Mouse (Mus musculus): ENCODE data around the gene Hoxb9.

The Hoxb9 gene

DNA sequence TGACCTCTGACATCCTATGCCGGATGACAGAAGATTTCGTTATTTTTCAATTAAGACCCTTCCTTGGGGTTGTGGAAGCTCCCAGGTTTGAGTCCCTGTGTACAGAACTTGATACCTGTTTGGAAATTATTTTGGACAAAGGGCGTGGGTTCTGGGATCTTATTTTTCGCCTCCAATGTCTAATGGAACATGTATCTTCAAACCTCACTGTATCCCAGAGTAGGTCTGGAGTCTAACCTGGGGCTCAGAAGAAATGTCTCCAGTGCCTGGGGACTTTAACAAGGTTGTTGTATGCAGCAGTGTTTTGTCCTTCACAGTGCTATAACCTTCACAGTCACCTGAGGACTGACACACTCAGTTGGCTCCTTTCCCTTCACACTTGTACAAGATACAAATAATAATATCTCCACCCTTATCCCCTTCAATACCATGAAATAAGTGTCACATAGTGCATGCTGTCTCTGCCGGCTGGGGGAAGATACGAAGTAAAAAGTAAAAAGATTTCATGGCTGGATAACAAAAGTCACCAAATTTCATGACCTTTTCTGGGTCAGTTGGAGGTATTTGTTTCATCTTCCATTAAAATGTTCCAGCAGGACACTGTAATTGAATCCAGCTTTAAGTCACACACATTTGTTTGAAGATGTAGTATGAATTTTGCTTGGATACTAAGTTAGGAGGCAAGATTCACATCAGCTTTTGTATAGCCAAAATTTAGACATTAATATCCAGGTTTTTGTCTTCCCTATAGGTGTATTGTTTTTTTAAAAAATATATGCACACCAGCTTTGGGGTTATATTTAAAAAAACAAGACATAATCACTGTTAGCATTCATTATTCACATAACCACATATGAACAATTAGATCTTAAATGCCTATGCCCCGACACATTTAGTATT is 4.0 kb upstream of the Hoxb9 start:
- no peak for DNase-seq (ENCODE audit: low read depth)

DNA sequence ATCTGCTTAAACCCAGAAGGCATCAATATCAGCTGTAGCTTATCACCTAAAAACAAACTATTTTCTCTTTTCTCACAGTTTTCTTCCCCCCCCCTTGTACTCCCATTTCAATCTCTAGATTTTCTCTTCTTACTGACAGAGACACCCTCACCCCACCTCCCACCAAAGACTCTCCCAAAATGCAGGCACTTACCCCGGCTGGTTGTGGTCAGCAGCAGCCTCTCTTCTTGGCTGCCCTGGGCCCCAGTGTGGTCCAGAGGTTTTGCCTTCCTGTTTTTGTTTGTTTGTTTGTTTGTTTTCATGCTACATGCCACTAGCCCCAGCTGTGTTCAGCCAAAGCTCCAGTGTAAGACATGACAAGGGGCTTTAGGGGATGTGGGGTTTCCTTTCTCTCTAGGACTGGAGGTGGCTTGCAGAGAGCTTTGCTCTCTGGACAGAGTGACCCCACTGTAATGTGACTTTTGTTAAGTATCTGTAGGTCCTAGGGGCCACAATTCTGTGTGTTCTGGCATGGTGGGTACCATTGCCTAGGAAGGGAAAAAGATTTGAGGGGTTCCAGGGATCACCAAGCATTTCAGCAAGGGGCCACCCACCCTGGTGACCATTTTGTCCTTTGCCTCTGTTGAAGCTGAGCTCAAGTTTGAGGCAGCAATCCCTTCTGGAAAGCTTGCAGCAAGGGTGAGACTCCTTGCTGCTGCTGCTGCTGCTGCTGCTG is 3.1 kb upstream of the Hoxb9 start:
- DNase-seq (ENCODE audit: low read depth) = no peak

DNA sequence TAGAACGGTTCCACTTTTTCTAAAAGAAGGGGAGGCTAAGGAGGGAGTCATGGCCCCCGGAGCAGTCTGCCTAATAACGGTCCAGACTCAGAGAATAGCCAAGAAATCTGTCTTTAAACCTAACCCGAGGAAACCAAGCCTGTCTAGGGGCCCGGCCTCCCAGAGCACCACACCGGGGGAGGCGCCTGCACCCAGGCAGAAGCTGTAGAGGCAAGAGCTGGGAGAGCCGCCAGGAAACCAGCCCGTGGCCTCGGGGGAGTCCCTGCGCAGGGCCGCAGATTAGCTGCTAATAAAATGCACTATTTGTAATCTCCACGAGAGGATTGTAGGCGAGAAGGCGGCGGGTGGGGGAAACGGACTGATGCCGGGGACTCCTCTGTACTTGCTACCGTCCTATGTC is 1.4 kb upstream of the Hoxb9 start:
- no peak for DNase-seq (ENCODE audit: low read depth)

DNA sequence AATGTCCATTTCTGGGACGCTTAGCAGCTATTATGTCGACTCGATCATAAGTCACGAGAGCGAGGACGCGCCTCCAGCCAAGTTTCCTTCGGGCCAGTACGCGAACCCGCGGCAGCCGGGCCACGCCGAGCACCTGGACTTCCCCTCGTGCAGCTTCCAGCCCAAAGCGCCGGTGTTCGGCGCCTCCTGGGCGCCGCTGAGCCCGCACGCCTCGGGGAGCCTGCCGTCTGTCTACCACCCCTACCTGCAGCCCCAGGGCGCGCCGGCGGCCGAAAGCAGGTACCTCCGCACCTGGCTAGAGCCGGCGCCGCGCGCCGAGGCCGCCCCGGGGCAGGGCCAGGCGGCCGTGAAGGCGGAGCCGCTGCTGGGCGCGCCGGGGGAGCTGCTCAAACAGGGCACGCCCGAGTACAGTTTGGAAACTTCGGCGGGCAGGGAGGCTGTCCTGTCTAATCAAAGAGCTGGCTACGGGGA is 319 bp downstream of the Hoxb9 start:
- no peak for DNase-seq (ENCODE audit: low read depth)

DNA sequence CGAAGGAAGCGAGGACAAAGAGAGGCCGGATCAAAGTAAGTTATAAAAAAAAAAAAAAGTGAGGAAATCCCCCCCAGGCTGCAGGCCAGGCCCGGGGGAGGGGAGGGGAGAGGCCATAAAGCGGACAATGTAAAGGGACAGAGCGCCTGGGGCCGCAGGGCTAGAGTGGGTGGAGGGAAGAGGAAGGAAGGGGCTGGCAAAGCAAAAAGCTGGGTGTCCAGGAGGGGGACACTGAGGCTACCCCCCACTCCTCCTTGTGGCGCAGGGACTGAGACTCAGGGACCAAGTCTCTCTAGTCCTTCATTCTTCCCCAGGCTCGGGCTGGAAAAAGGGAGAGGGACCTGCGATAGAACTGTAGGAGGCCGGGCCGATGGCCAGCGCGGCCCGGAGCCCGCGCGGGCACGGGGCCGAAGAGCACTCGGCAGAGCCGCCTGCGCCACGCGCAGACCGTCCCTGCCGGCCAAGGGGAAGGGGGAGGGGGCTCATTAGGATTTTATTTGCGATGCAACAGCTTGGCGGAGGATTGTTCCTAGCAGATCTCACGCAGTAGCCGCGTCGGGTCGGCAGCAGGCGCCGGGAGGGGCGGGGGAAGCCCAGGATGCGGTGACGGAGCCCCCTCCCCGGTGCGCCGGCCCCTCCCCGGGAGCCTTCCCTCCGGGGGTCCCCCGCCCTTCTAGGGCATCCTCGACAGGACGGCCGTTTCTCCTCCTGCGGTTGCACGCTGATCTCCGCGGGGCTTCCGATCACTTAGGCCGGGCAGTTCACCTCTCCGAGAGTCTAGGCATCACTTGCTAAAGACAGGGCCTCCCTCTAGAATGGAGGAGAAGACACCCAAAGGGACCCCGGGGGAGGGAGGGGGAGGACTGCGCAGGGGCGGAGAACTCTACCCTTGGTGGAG is 1.0 kb downstream of the Hoxb9 start:
- no peak for DNase-seq (ENCODE audit: low read depth)

DNA sequence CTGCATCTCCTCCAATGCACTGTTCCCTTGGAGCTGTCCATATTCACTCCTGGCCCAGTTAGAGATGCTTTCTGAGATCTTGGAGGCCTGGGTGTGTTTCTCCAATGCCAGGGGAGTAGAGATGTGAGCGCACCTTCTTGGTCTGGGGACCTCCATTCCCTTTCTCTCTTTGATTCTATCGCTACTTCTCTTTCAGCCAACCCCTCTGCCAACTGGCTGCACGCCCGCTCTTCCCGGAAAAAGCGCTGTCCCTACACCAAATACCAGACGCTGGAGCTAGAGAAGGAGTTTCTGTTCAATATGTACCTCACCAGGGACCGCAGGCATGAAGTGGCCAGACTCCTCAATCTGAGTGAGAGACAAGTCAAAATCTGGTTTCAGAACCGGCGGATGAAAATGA is 3.2 kb downstream of the Hoxb9 start:
- no peak for DNase-seq (ENCODE audit: low read depth)

DNA sequence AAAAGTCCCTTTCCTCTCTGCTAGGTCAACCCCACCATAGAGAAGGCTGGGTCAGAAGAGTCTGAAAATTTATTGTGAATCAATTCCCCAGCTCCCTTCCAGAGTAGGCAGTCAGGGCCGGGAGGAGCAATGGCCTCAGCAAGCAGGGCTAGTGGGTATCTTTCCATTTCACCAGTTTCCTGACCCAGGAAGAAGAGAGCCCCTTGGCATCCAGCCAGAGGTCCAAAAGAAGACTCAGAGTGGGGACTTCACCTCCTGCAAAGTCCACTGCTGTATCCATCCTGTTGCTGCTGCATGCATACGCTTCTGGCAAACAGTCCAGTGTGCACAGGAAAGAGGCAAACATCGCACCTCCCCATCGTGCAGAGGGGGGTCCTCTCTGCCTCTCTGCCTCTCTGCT is 4.6 kb downstream of the Hoxb9 start:
- no peak for DNase-seq (ENCODE audit: low read depth)

DNA sequence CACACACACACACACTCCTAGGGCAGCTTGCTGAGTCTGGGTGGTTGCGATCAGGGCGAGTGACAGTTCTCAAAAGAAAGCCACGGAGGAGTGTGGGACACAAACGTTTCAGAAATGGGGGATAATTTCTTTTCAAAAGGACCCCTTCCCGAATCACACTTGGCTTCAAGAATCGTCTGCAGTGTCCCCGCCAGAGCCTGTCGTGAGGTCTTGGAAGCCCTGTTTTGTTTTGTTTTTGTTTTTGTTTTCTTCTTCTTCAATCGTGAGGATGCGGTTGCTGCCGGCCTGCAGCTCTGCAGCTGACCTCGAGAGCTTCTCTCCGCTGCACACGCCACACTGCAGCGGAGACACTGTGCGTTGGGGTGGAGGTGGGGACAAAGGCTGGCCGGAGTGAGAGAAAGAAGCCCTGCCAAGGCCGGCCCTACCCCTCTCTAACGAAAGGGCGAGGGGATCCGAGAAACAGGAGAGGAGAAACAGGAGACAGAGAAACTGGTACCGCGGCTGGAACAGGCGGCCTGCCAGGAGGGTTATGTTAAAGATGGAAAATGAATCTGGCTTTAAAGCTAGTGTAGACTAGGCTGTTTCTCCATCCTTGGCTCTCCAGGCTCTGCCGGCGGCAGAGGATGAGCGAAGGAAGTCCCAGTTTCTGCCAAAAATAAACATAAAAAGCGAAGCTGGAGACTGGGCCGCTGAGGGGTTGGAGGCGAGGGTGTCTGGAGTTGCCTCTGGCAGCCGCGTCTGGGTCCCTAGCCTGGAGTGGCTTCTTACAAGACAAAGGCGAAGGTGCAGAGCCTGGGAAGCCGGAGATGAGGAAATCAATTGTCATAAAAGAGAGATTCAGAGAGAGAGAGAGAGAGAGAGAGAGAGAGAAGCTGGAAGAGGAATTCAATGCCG is 6.1 kb downstream of the Hoxb9 start:
- DNase-seq (ENCODE audit: low read depth) = no peak

DNA sequence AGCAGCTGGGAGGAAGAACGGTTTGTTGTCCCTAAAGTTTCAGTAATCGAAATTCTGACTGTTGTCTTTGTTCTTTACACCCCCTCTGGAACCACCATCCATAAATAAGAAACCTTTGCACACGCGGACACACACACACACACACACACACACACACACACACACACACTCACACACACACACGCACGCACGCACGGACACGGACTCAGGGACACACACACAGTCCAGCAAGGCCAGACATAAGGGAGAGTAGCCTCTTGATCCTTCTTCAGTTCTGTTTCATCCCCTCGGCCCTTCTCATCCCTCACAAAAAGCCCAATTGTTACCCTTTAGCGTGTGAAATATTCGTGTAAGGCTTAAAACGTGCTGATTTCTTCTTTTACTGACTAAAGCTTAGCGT is 7.1 kb downstream of the Hoxb9 start:
- DNase-seq (ENCODE audit: low read depth) = no peak

DNA sequence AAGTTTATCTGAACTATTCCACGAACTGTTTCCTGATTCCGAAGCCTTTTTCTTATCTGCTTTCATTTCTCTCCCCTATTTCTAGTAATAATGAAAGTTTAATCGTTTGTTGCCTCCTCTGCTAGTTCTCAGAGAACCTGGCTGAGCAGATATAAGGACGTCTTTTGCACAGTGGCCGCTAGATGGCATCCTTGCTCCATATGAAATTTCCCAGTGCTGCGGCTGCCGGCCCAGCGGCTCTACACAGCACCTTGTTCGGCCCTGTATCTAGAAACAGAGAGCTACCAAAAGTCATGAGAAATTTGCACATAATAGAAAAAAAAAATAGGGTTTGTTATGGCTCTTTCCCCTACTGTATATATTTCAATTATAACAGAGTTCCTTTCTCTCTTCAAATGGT is 7.5 kb downstream of the Hoxb9 start:
- peak; percentile 46 for DNase-seq (ENCODE audit: low read depth)

DNA sequence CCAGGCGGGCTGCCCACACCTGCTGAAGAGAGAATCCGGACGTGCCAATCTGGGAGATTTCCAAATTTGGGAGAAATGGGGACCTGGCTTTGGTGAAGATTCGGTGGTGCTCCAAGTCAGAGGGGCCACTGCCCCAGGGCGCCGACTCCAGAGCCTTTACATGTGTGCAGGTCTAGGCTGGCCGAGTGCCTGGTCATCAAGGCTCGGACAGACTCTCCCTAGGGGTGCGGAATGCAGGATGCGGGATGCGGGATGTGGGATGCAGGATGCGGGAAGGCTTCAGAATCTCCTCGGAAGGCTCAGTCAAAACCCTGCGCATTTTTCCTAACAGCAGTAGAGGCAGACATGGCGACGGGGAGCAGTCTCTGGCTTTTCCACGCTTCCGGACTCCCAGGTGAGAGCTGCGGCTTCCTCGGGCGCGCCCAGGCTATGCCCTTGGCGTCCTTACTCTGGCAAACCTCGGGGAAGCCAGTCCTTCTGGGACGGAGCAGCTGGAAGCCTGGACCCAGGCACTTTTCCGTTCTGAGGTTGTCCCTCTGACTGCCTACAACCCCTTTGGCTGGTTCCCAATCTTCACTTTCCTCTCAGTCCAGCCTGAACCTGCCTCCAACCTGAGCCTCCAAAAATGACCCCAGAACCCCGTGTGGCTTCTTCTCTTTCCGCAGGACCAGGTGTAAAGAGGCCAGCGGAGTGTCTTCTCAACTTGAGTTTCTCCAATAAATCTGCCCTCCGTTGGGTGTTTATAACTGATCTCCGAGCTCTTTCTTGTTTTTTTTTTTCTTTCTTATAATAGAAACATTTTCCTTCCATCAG is 8.4 kb downstream of the Hoxb9 start:
- no peak for DNase-seq (ENCODE audit: low read depth)

DNA sequence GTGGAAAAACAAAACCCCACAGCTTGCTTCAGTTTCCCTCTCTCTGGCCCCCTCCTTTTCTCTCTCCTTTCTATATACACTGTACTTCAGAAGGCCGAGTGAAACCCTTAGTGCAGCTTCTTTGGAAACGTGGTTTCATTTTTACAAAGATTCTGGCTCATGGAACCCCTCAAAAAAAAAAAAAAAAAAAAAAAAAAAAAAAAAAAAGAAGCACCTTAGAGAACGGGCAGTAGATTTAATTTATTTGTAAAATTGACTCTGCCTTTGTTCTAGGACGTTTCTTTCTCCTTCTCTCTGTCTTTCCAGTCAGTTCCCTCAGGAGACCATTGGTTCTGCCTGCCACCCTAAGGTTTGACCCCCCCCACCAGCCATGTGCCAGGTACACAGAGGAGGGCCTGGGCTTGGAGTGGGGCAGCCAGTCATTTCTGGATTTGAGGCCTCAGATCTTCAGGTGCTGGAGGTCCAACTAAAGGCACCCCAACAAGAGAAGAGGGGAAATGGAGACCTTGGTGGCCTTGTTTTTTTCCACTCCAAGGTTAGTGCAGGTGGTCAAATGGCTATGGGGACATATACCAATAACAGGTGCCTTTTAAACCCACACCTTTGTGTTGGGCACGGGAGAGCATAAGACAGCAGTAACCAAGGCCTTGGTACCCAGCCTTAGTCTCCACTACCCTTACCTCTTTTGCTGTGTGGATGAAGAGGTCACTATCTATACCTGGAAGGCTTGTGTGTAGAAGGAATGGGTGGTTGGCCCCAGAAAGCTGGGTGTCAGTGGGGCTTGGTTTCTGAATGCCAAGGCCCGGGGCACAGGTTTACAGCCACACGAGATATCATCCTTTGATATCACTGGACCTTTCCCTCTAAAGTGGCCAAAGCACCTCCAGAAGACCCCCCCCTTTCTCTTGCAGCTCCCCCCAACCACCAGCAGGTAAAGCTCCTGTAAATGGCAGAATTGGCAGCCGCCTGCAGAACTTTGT is 9.4 kb downstream of the Hoxb9 start:
- DNase-seq (ENCODE audit: low read depth) = no peak

DNA sequence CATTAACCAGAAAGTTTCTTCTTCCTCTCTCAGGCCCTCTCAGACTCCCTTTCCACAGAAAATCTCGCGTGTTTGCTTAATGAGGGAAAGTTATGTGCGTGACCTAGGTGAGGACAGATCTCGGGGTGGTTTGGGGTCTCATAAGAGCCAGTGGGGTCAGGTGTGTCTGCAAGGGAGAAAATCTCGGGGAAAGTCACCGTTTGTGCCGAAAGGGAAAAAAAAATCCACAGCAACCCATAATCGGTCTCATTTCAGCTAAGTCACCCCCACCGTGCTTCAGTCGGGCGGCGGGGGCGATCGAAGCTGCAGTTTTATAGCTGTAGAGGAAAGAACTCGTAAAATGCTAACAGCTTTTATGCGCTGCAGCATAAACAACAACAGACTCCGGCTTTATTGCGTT is 10.1 kb downstream of the Hoxb9 start:
- no peak for DNase-seq (ENCODE audit: low read depth)

DNA sequence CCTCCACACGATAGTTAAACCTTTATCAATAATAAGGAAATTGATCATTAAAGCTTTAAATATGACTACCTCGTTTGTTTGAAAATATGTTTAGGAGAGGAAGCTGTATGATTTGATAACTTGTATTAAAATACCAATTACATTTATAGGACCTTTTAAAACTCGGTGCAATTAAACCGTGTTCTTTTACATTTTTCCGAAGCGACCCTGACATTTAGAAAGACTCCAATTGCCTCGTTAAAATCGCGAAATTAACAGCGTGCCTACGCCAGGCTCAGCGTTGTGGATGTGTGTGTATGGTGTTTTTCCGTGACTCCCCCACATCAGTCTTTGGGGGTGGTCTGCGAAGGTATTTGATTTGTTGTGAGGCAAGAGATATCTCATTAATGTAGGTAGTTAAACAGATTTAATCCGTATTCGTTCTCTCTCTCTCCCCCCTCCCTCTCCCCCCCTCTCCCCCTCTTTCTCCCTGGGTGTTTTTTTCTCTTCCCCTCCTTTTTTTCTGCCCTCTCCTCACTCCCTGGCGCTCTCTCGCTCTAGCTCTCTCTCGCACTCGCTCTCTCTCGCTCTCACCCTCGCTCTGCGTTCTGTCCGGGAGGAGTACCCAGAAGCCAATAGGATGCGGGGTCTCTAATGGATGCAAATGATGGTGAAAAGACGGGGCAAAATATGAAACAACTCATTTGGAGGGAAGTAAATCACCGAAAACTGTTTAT is 10.8 kb downstream of the Hoxb9 start, which contains the start of gene Hoxb8:
Hoxb8 (plus strand) TSS at position 51 of the 716 bp plus-strand sequence.
- no peak for DNase-seq (ENCODE audit: low read depth)

DNA sequence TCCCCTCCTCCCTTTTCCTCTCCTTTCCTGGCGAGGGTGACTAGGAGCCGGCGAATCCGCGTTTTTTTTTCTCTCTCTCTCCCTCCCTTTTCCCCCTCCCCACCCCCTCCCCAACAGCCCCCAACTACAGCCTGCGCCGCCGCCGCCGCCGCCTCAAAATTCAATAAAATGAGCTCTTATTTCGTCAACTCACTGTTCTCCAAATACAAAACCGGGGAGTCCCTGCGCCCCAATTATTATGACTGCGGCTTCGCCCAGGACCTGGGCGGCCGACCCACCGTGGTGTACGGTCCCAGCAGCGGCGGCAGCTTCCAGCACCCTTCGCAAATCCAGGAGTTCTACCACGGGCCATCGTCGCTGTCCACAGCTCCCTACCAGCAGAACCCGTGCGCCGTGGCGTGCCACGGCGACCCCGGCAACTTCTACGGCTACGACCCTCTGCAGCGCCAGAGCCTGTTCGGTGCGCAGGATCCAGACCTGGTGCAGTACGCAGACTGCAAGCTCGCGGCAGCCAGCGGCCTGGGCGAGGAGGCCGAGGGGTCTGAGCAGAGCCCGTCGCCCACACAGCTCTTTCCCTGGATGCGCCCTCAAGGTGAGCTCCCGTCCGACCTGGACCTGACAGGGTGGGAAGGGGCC is 11.7 kb downstream of the Hoxb9 start:
- DNase-seq (ENCODE audit: low read depth) = no peak

DNA sequence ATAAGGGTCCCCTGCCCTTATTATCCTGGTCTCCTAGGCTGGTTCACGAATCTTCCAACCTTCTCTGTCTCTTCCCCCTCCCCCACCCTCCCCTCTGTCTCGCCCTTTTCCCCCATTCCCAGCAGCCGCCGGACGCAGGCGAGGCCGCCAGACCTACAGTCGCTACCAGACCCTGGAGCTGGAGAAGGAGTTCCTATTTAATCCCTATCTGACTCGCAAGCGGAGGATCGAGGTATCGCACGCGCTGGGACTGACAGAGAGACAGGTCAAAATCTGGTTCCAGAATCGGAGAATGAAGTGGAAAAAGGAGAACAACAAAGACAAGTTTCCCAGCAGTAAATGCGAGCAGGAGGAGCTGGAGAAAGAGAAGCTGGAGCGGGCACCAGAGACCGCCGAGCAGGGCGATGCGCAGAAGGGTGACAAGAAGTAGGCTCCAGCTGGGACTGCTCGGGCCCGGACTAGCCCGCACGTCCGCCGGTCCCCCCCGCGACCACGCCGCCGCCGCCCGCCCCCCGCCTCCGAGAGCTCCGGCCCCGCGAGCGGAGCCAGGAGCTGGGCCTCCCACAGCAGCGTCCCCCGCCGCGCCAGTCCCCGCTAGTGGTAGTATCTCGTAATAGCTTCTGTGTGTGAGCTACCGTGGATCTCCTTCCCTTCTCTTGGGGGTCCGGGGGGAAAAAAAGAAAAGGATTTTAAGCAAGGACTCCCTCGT is 12.9 kb downstream of the Hoxb9 start:
- DNase-seq (ENCODE audit: low read depth) = no peak

All from c-Kit-positive CD71-positive TER-119-negative erythroid progenitor cells, embryonic 14.5 days (primary cell).